ENCODE assay signal across 14 mouse cellular contexts in genomic region chr15:4277011-4277410, GRCm38 (mm10).
"Had no signal": no experiment of that assay in that cellular context is flagged by ENCODE, and none has a peak within 500 bp of the region (broad histone marks: within the 10 kb centered on the region; RNA-seq: fewer than 3 reads in every experiment).

No protein-coding gene starts in this region.

- H3K9ac ChIP-seq: limb, embryonic 15.5 days; liver, embryonic 13.5 days; liver, postnatal 0 days; midbrain, embryonic 12.5 days; stomach, embryonic 15.5 days had no signal

- H3K9me3 ChIP-seq: limb, embryonic 15.5 days; liver, embryonic 13.5 days; megakaryocyte, embryonic 14.5 days; midbrain, embryonic 12.5 days; stomach, embryonic 15.5 days had no signal

- ATAC-seq: liver, postnatal 0 days; midbrain, embryonic 16.5 days had no signal

- H3K27me3 ChIP-seq: limb, embryonic 15.5 days; liver, embryonic 13.5 days; megakaryocyte, embryonic 14.5 days; midbrain, embryonic 12.5 days; stomach, embryonic 15.5 days had no signal

- H3K4me3 ChIP-seq: limb, embryonic 15.5 days; liver, embryonic 13.5 days; megakaryocyte, embryonic 14.5 days; midbrain, embryonic 12.5 days; stomach, embryonic 15.5 days had no signal

- H3K4me1 ChIP-seq: limb, embryonic 15.5 days; liver, embryonic 13.5 days; megakaryocyte, embryonic 14.5 days; midbrain, embryonic 12.5 days; stomach, embryonic 15.5 days had no signal

- H3K36me3 ChIP-seq: limb, embryonic 15.5 days; liver, embryonic 13.5 days; midbrain, embryonic 12.5 days; stomach, embryonic 15.5 days had no signal

- H3K4me2 ChIP-seq: limb, embryonic 15.5 days; liver, embryonic 13.5 days; midbrain, embryonic 12.5 days; stomach, embryonic 15.5 days had no signal

- H3K27ac ChIP-seq: limb, embryonic 15.5 days; liver, embryonic 13.5 days; midbrain, embryonic 12.5 days; stomach, embryonic 15.5 days had no signal

- DNase-seq: kidney, adult 11 months; kidney, adult 9 months; kidney, postnatal 10 days; kidney, postnatal 4 days; liver, embryonic 13.5 days; liver, postnatal 0 days; lung, postnatal 36 days; right cerebral cortex, postnatal 14 days; thymus, postnatal 36 days had no signal
